Mouse (Mus musculus) skeletal muscle tissue, adult 2 months (tissue): ENCODE data around the gene Cse1l.

Experiments used
- DNase-seq: peaks from one replicate; pipeline ENCODE4 v3.0.0-alpha.2; 2012; ENCODE audit warnings: low read depth, low spot score

Cse1l gene

GRCm38 (mm10) chr2:166900792-166901505, 4.9 kb upstream of the Cse1l start:
- no peak for DNase-seq

GRCm38 (mm10) chr2:166903719-166904282, 2.0 kb upstream of the Cse1l start:
- DNase-seq = no peak

- DNase-seq = peak; percentile 22
Measured at GRCm38 (mm10) chr2:166906523-166907182, 813 bp downstream of the Cse1l start.

DNA sequence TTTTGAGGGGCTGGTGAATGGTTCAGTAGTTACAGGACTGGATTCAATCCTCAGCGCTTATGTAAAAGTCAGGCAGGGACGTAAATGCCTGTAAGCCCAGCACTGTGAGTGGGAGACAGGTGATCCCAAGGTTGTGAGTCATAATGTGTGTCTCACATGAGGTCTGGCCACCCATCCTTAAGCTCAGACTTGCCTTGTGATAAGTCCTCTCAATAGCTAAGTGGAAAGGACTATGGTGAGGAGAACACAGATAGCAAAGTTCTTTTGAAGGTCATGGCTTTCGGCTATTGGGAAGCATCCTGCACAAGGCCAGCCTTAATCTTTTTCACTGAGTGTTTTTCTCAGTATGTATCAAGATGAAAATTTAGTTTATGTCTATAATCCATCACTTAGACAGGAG, 3.9 kb downstream of the Cse1l start:
- DNase-seq = no peak

- DNase-seq = no peak
Measured at GRCm38 (mm10) chr2:166910536-166910935, 4.7 kb downstream of the Cse1l start.

- no peak for DNase-seq
Measured at GRCm38 (mm10) chr2:166923971-166924370, 18.1 kb downstream of the Cse1l start.

GRCm38 (mm10) chr2:166933943-166934342, 28.1 kb downstream of the Cse1l start:
- no peak for DNase-seq

DNA sequence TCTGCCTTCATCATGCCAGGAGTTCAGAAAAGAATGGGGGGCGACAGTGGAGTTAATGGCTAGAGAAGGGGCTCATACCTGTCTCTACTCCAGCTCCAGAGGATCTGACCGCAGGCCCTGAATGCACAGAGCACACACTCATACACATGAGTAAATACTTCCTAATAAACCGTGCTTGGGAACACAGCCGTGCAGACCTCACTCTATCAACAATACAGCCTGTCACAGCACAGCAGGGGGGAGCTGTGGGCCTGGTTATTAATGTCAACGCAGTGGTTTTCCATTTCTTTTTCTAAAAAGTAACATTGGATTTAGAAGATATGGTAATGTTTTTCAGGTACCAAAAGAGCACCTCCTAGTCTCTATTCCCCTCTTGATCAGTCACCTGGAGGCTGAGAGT, 28.6 kb downstream of the Cse1l start:
- DNase-seq = no peak

DNA sequence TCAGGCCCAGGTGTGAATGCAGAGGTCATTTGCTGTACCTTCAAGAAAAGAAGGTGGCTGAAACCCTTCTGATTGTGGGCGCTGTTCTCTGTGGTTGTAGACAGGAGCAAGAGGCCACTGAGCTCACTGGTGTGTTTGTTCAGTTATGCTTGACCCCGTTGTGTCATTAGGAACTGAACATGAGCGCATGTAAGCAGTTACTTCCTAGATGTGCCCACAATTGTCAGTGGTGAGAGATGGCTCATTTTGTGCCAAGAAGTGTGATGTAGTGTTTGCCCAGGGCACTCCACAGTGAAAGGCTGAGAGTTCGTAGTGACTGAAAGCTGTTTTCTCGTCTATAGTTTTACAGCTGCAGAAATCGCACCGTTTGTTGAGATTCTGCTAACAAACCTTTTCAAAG, 29.7 kb downstream of the Cse1l start:
- no peak for DNase-seq

- DNase-seq = no peak
Measured at GRCm38 (mm10) chr2:166936166-166936565, 30.3 kb downstream of the Cse1l start.

DNA sequence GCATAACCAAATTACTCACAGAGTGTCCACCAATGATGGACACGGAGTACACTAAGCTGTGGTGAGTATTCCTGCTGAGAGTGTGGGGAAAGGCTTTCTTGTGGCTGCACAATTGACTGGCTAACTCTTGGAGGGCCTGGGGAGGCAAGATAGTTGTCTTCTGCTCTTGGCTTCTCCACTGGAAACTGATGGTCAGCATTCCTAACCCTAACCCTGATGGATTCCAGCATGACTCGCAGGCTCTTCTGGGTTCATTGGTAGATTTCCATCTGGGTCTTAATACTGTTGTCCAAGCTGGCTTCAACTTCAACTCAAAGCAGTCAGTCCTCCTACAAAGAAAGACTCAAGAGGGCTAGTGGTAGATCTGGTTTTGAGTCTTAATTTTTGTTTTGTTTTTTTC, 37.3 kb downstream of the Cse1l start:
- no peak for DNase-seq

DNA sequence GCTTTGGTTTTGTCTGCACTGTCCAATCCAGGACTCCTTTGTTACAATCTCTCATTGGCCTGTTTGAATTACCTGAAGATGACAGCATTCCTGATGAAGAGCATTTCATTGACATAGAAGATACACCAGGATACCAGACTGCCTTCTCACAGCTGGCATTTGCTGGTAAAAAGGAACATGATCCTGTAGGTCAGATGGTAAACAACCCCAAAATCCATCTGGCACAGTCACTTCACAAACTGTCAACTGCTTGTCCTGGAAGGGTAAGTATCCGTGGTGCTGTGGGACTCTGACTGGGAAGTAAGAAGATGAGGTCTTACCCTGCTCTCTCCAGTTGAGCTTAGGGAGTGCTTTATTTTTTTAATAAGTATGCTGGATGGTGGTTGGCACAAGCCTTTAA, 38.5 kb downstream of the Cse1l start:
- peak; percentile 54 for DNase-seq

- DNase-seq = no peak
Measured at GRCm38 (mm10) chr2:166945456-166945855, 39.6 kb downstream of the Cse1l start.

DNA sequence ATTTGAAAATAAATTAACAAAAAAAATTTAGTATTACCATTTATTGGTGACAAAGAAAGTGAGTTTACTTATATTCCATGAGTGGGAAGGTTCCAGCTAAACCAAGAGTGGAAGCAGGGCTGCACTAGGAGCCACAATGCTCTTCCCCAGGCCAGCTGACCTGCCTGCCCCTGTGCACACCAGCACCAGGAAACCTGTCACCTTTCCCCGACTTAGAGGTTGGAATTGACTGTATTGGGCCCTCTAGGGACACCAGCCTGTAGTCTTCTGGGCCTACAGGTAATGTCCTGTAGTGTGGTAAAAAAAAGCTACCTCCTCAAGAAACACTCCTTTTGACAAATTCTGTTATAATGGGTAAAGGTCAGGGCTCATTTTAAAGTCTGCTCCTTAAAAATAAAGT, 42.4 kb downstream of the Cse1l start:
- no peak for DNase-seq

DNA sequence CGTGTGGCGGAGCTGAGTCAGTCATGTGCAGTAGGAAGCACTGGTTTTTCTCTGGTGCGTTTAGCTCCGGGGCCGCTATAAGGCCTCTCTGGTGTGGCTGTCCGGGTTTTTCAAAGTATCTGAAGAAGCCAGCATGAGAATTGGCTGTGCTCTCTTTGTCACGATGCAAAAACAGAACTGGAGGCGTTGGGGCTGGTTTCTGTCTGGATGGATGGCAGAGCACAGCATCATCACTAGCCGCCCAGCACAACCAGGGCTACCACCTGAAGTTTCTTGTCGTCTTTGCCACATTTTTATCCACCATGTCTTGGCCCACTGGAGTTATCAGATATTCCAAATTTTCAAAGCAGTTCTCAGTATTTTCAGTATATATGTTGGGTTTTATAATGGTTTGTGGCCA, 43.1 kb downstream of the Cse1l start:
- DNase-seq = no peak

- no peak for DNase-seq
Measured at GRCm38 (mm10) chr2:166950853-166951648, 45.2 kb downstream of the Cse1l start.

GRCm38 (mm10) chr2:166952151-166952550, 46.3 kb downstream of the Cse1l start:
- no peak for DNase-seq

DNA sequence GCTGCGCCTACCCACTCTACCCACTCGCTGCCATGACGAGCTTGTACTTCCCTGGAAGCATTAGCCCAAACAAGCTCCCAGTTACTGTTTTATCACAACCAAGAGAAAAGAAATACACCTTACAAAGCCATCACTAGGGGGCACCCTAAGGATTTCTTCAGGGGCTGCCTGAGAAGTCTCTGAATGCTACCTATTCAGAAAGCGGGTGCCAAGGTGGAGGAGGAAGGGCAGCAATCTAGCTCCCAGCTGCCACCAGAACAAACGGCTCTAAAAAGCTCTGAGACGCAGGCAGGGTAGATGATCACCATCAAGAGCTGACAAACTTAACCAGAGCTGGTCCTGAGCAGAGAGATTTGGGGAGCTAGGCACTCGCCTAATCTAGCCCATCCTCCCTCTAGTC, 51.0 kb downstream of the Cse1l start:
- DNase-seq = peak; percentile 51

DNA sequence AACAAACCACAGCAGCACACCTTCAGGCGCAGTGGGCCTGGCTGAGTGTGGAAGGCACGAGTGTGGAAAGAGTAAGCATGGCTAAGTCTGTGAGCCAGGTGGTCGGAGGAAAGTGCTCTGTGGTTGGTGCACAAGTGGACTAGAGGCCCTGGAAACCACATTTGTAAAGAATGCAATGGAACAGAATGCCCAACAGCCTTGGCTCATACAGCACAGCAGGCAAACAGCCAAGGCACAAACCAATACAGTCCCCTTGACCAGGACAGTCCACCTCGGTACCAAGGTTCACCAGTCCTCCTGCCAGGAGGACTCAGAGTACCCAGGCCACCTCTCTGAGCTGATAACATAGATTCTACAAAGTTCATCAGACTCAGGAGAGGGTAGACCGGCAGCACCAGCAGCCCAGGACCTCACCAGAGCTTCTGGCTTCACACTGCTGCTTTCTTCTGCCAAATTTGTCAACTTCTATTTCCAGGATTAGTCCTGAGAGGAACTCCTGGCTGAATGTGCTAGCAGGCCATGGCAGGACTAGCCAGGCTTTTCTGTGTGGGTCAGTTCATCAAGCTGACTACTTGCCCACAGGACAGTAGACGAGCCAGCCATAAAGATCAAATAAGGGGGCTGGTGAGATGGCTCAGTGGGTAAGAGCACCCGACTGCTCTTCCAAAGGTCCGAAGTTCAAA, 54.9 kb downstream of the Cse1l start:
- DNase-seq = peak; percentile 39

DNA sequence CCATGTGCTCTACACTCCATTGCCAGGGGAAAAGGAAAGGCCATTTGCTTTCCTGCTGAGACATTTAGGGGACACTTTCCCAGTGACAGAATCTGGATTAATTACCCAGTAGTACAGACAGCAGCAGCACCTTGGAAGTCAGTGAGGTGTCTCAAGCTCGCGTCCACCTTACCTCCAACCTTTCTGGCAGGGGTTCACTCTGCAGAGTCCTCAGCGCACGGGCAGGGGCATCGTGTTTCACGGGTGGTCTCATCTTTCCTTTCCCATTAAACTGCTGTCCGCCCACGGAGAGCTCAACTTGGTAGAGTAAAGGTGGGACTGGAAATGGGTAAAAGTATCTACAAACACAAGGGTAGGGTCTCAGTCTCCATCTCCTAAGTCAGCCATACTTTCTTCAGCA, 57.4 kb downstream of the Cse1l start:
- no peak for DNase-seq

DNA sequence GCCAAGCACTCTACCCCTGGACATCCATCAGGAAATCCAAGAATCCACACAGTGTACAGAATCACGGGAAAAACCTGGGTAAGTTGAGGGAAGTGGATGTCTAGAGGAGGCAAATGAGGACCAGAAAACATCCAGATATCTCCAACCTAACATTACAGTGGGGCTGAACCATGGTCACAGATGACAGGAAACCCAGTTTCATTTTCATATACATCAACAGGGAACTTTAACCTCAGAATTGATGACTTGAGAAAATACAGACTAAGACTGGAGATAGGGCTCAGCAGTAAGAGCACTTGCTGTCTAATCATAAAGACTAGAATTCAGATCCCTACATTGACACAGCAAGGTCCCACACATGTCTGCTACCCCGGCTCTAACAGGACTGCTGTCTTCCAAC, 58.9 kb downstream of the Cse1l start:
- no peak for DNase-seq

GRCm38 (mm10) chr2:166973153-166973552, 67.3 kb downstream of the Cse1l start:
- DNase-seq = no peak
